ENCODE assay signal across 14 mouse cellular contexts in the genomic region with DNA sequence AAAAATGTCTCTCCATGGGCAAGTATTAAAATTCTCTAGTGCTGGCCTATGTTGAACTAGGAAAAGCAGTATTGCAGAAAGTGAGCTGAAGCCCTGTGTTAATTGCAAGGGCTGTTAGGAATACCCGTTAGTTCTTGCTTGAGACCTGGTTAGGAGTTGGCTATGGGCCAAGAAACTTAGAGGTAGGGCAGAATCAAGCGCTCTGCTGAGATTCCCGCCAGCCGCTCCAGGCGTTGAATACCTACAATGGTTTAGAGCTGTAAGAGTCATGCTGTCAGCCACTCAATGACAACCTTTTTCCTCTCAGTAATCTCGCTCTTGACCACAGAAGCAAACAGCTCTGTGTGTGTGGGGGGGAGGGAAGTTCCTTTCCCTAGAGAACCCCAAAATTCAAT.
DNase-seq lines count a peak whose midpoint lies in the region; ATAC-seq lines count a peak whose summit lies in the region.
"Had no signal": no experiment of that assay in that cellular context is flagged by ENCODE, and none has a peak within 500 bp of the region (broad histone marks: within the 10 kb centered on the region; RNA-seq: fewer than 3 reads in every experiment).

No protein-coding gene starts in this region.

- H3K36me3 ChIP-seq in heart, embryonic 12.5 days: no peaks in the 10 kb centered on the region
- H3K36me3 ChIP-seq in embryonic facial prominence, embryonic 11.5 days (replicated peaks; ENCODE audit: control insufficient read depth, insufficient read depth, low read depth, low read length): no peaks in the 10 kb centered on the region
- H3K36me3 ChIP-seq: midbrain, embryonic 12.5 days had no signal

- no peak overlapping the region for H3K4me3 ChIP-seq in heart, embryonic 12.5 days
- no peak overlapping the region for H3K4me3 ChIP-seq in embryonic facial prominence, embryonic 11.5 days (ENCODE audit: low read depth, low read length)
- H3K4me3 ChIP-seq: midbrain, embryonic 12.5 days had no signal

- DNase-seq in heart, postnatal 10 days: peak; percentile 6 to 16
- peak; percentile 37 for DNase-seq in 416B (ENCODE audit: low read depth)
- peak; percentile 41 for DNase-seq in embryonic facial prominence, embryonic 11.5 days (ENCODE audit: low spot score)
- DNase-seq in kidney, postnatal 14 days: peak; percentile 39
- no peak for DNase-seq in urinary bladder, postnatal 36 days (ENCODE audit: low spot score in 2 of 2)
- no peak for DNase-seq in urinary bladder, adult 18-20 months (ENCODE audit: low spot score in 2 of 2)
- no peak for DNase-seq in cerebellum, adult 9-10 months
- DNase-seq: adrenal gland, postnatal 25 days; cerebellum, adult 11-12 months had no signal

- intact Hi-C loops in heart, postnatal 10 days (cut with DNase I): no loop called here

- no peak overlapping the region for H3K27ac ChIP-seq in heart, embryonic 12.5 days (ENCODE audit: poor library complexity, severe bottlenecking)
- no peak overlapping the region for H3K27ac ChIP-seq in embryonic facial prominence, embryonic 11.5 days (replicated peaks; ENCODE audit: low read depth, low read length)
- H3K27ac ChIP-seq: liver, embryonic 14.5 days; midbrain, embryonic 12.5 days had no signal

- 0 out of 2 replicates have a peak, but pooled peaks cover 8% of the 10 kb centered on the region for H3K4me1 ChIP-seq in heart, embryonic 12.5 days (replicated peaks)
- H3K4me1 ChIP-seq in embryonic facial prominence, embryonic 11.5 days (ENCODE audit: control insufficient read depth, insufficient read depth, low read length): no peaks in the 10 kb centered on the region
- H3K4me1 ChIP-seq: midbrain, embryonic 12.5 days had no signal

- 24% methylated on average over 6 of the region's 6 CpGs for WGBS in heart, embryonic 12.5 days
- 81% methylated on average over 6 of the region's 6 CpGs for WGBS in embryonic facial prominence, embryonic 11.5 days

- no peak; the same call in 1 of the 2 replicates for ATAC-seq in heart, embryonic 12.5 days (ENCODE audit: insufficient number of reproducible peaks, low FRiP score)
- ATAC-seq in embryonic facial prominence, embryonic 11.5 days (replicated peaks; ENCODE audit: insufficient number of reproducible peaks, low FRiP score, low TSS enrichment, low read depth): no peak; the same call in 1 of the 2 replicates
- ATAC-seq: CD4-positive, CD25-positive, alpha-beta regulatory T cell, adult 4 months; inflammation-experienced regulatory T-cells, adult 6 months had no signal

- H3K9me3 ChIP-seq in heart, embryonic 12.5 days (replicated peaks): peaks cover 6% of the 10 kb centered on the region; the same call in 1 of the 2 replicates
- H3K9me3 ChIP-seq in embryonic facial prominence, embryonic 11.5 days (replicated peaks; ENCODE audit: control insufficient read depth, low read length): no peaks in the 10 kb centered on the region

- H3K4me2 ChIP-seq in heart, embryonic 12.5 days: no peak overlapping the region
- H3K4me2 ChIP-seq in embryonic facial prominence, embryonic 11.5 days (ENCODE audit: low read depth, low read length): no peak overlapping the region
- H3K4me2 ChIP-seq: midbrain, embryonic 12.5 days had no signal

- no peak overlapping the region for H3K9ac ChIP-seq in heart, embryonic 12.5 days
- no peak overlapping the region for H3K9ac ChIP-seq in embryonic facial prominence, embryonic 11.5 days (replicated peaks; ENCODE audit: low read length)
- H3K9ac ChIP-seq: liver, embryonic 14.5 days; midbrain, embryonic 12.5 days had no signal

- H3K27me3 ChIP-seq in heart, embryonic 12.5 days (replicated peaks): no peaks in the 10 kb centered on the region
- H3K27me3 ChIP-seq in embryonic facial prominence, embryonic 11.5 days (ENCODE audit: control insufficient read depth, insufficient read depth, low read length): no peaks in the 10 kb centered on the region
- H3K27me3 ChIP-seq: midbrain, embryonic 12.5 days had no signal

Comparison
In these comparisons a context has a peak if more than half of its experiments do, and no peak if none do; other contexts are left out.
1. DNase-seq: peak in heart, postnatal 10 days (2 of 2), 416B (single experiment), embryonic facial prominence, embryonic 11.5 days (single experiment) and kidney, postnatal 14 days (single experiment); none in urinary bladder, postnatal 36 days (0 of 2), urinary bladder, adult 18-20 months (0 of 2) and cerebellum, adult 9-10 months (single experiment).